Mouse (Mus musculus) CH12.LX (cell line): ENCODE results near the gene Ninl. TPM values are rescaled to one million over a fixed set of nuclear protein-coding genes. Genes with fewer than 3 reads are reported as not detected.

ENCODE experiments used
- DNase-seq: peaks from one replicate; pipeline ENCODE4 v3.0.0-alpha.2; 2013; ENCODE audit errors: extremely low read depth
- H3K27ac ChIP-seq: 2 replicates; pipeline ENCODE4 v1.5.1; 2012; ENCODE audit warnings: low read depth, mild to moderate bottlenecking, control low read depth, moderate library complexity; ENCODE audit not compliant: insufficient read depth
- H3K27me3 ChIP-seq: replicated peaks from 2 replicates; pipeline ENCODE3; 2012; ENCODE audit warnings: inconsistent platforms
- H3K36me3 ChIP-seq, 2 experiments: replicated peaks in 1 of 2; 2 replicates each; pipeline versions ENCODE3 to v1.6.1; 2012; ENCODE audit warnings: inconsistent platforms in 1 of 2, low read length in 1 of 2, mild to moderate bottlenecking in 1 of 2, mixed read lengths in 1 of 2, moderate library complexity in 1 of 2; ENCODE audit not compliant: control insufficient read depth in 1 of 2, insufficient read depth in 1 of 2
- H3K4me1 ChIP-seq, 2 experiments: 2 replicates each; pipeline ENCODE4 v1.6.1; 2012; ENCODE audit warnings: inconsistent platforms in 1 of 2, moderate library complexity in 1 of 2; ENCODE audit not compliant: insufficient read depth in 2 of 2, control insufficient read depth in 1 of 2
- H3K4me2 ChIP-seq: 2 replicates; pipeline ENCODE4 v1.6.1; 2012; ENCODE audit warnings: low read depth, mild to moderate bottlenecking, control low read depth; ENCODE audit not compliant: poor library complexity, insufficient read depth, severe bottlenecking
- H3K4me3 ChIP-seq, 3 experiments: fragments of 150-350 bp in 1 of 3; sonication (generic) in 1 of 3; replicated peaks in 1 of 3; 2 replicates each; pipeline versions ENCODE3 to v1.5.1; 2011 to 2012; ENCODE audit warnings: low read depth in 2 of 3, low read length in 2 of 3, mild to moderate bottlenecking in 2 of 3, moderate library complexity in 2 of 3, control low read depth in 1 of 3, improper control_type of control experiment in 1 of 3, inconsistent platforms in 1 of 3, mixed read lengths in 1 of 3; ENCODE audit not compliant: poor library complexity in 1 of 3
- H3K79me2 ChIP-seq: replicated peaks from 2 replicates; pipeline ENCODE4 v1.6.1; 2012; ENCODE audit warnings: mild to moderate bottlenecking, moderate library complexity; ENCODE audit not compliant: control insufficient read depth, poor library complexity, insufficient read depth, severe bottlenecking; ENCODE audit errors: extremely low read depth
- H3K9ac ChIP-seq: 2 replicates; pipeline ENCODE4 v1.6.1; 2012; ENCODE audit warnings: low read depth, mild to moderate bottlenecking, control low read depth, moderate library complexity; ENCODE audit not compliant: insufficient read depth
- H3K9me3 ChIP-seq: replicated peaks from 2 replicates; pipeline ENCODE3; 2012; ENCODE audit warnings: low read length, inconsistent platforms, mixed read lengths
- BHLHE40 ChIP-seq: IDR thresholded peaks from 2 replicates; pipeline ENCODE4 v1.6.1; 2011; ENCODE audit warnings: mild to moderate bottlenecking, low read depth, low read length, improper control_type of control experiment
- CHD1 ChIP-seq: IDR thresholded peaks from 2 replicates; pipeline ENCODE4 v1.6.1; 2012; ENCODE audit warnings: low read depth, low read length, improper control_type of control experiment, inconsistent platforms
- E2F4 ChIP-seq: IDR thresholded peaks from 2 replicates; pipeline ENCODE4 v1.6.1; 2011; ENCODE audit warnings: low read depth, low read length, improper control_type of control experiment; ENCODE audit not compliant: insufficient replicate concordance
- ELF1 ChIP-seq: IDR thresholded peaks from 2 replicates; pipeline ENCODE4 v1.6.1; 2014; ENCODE audit warnings: low read depth, mild to moderate bottlenecking, inconsistent platforms, low read length, improper control_type of control experiment
- EP300 ChIP-seq: IDR thresholded peaks from 2 replicates; pipeline ENCODE4 v1.6.1; 2011; ENCODE audit warnings: low read length, improper control_type of control experiment
- ETS1 ChIP-seq: conservative IDR thresholded peaks from 2 replicates; pipeline ENCODE4 v1.6.1; 2012; ENCODE audit warnings: low read depth, mild to moderate bottlenecking, inconsistent platforms, low read length, improper control_type of control experiment, moderate library complexity
- JUN ChIP-seq: IDR thresholded peaks from 2 replicates; pipeline ENCODE4 v1.6.1; 2011; ENCODE audit warnings: low read depth, mild to moderate bottlenecking, low read length, improper control_type of control experiment, moderate library complexity; ENCODE audit not compliant: insufficient read depth
- MAFK ChIP-seq: IDR thresholded peaks from 2 replicates; pipeline ENCODE4 v1.6.1; 2011; ENCODE audit warnings: low read length, improper control_type of control experiment; ENCODE audit not compliant: insufficient replicate concordance
- MEF2A ChIP-seq: IDR thresholded peaks from 2 replicates; pipeline ENCODE4 v1.6.1; 2014; ENCODE audit warnings: low read depth, mild to moderate bottlenecking, inconsistent platforms, low read length, improper control_type of control experiment, borderline replicate concordance
- MXI1 ChIP-seq: IDR thresholded peaks from 2 replicates; pipeline ENCODE4 v1.6.1; 2011; ENCODE audit warnings: mild to moderate bottlenecking, low read depth, low read length, improper control_type of control experiment
- MYC ChIP-seq: IDR thresholded peaks from 2 replicates; pipeline ENCODE4 v1.6.1; 2011; ENCODE audit warnings: low read depth, mild to moderate bottlenecking, improper control_type of control experiment, low read length
- NELFE ChIP-seq: IDR thresholded peaks from 2 replicates; pipeline ENCODE4 v1.6.1; 2011; ENCODE audit warnings: low read depth, low read length, improper control_type of control experiment
- POLR2A ChIP-seq: IDR thresholded peaks from 2 replicates; pipeline ENCODE4 v1.6.1; 2011; ENCODE audit warnings: low read depth, mild to moderate bottlenecking, improper control_type of control experiment, low read length
- RCOR1 ChIP-seq: conservative IDR thresholded peaks from 2 replicates; pipeline ENCODE4 v1.6.1; 2012; ENCODE audit warnings: low read depth, mild to moderate bottlenecking, inconsistent platforms, low read length, improper control_type of control experiment
- SMC3 ChIP-seq: IDR thresholded peaks from 2 replicates; pipeline ENCODE4 v1.6.1; 2011; ENCODE audit warnings: low read depth, low read length, improper control_type of control experiment
- TBP ChIP-seq: conservative IDR thresholded peaks from 2 replicates; pipeline ENCODE4 v1.6.1; 2011; ENCODE audit warnings: low read depth, low read length, improper control_type of control experiment
- USF1 ChIP-seq: IDR thresholded peaks from 2 replicates; pipeline ENCODE4 v1.6.1; 2014; ENCODE audit warnings: low read depth, mild to moderate bottlenecking, inconsistent platforms, low read length, improper control_type of control experiment
- USF2 ChIP-seq: conservative IDR thresholded peaks from 2 replicates; pipeline ENCODE4 v1.6.1; 2011; ENCODE audit warnings: low read depth, low read length, improper control_type of control experiment
- ZC3H11A ChIP-seq: IDR thresholded peaks from 2 replicates; pipeline ENCODE4 v1.6.1; 2012; ENCODE audit warnings: low read depth, mild to moderate bottlenecking, inconsistent platforms, low read length, improper control_type of control experiment
- ZKSCAN1 ChIP-seq: IDR thresholded peaks from 2 replicates; pipeline ENCODE4 v1.6.1; 2012; ENCODE audit warnings: low read depth, inconsistent platforms, low read length, improper control_type of control experiment, borderline replicate concordance
- ZMIZ1 ChIP-seq: IDR thresholded peaks from 2 replicates; pipeline ENCODE4 v1.6.1; 2012; ENCODE audit warnings: low read depth, mild to moderate bottlenecking, inconsistent platforms, low read length, improper control_type of control experiment
- ZNF384 ChIP-seq: IDR thresholded peaks from 2 replicates; pipeline ENCODE4 v1.6.1; 2012; ENCODE audit warnings: low read depth, low read length, improper control_type of control experiment, inconsistent platforms
- dilution Hi-C: fragments of 300-500 bp; cut with MboI; formaldehyde crosslinking; loops from 2 replicates; pipeline ENCODE4 v1.14.3; 2020; ENCODE audit warnings: low sequenced_read_pairs; ENCODE audit not compliant: extremely low pct_unique_long_range_greater_than_20kb, extremely low pct_ligation_motif_present
- in situ Hi-C: fragments of 300-500 bp; cut with MboI; formaldehyde crosslinking; loops from 3 replicates; pipeline ENCODE4 v1.14.3; 2019; ENCODE audit warnings: low sequenced_read_pairs, low pct_ligation_motif_present, low pct_unique_long_range_greater_than_20kb, mixed read lengths
- polyA plus RNA-seq: library from polyadenylated mRNA; unstranded; fragments of >175 nt; gene quantifications from 2 replicates; pipeline ENCODE4 v1.2.1, GENCODE M21; 2012; ENCODE audit warnings: low read depth; ENCODE audit not compliant: insufficient read length
- total RNA-seq, 2 experiments: library from RNA; depleted of rRNA; stranded (reverse); fragments of 300-350 nt in 1 of 2; fragments of >200 nt in 1 of 2; gene quantifications; 2 replicates each; pipeline ENCODE4 v1.2.3; 2012 to 2014

Ninl gene
- total and polyA plus RNA-seq, 3 experiments, result 1.8 to 6.6 (median 3.5) TPM

GRCm38 (mm10) chr2:150895691-150896252 is 143.4 kb downstream of the Ninl start:
- dilution Hi-C loops, result no loop called here
- no peak for DNase-seq
- Histone ChIP-seq H3K79me2 (peaks cover 4% of the 10 kb centered on the region; the same call in 1 of the 2 replicates), H3K9ac (no peak overlapping the region), H3K9me3 (no peaks in the 10 kb centered on the region), H3K4me1 (peaks cover 0 to 23% of the 10 kb centered on the region in 2 experiments; a peak in 2 of 4 replicates), H3K4me2 (no peak overlapping the region), H3K27ac (no peak overlapping the region)
- in situ Hi-C loops, result no loop called here
- TF ChIP-seq POLR2A, result no peak
- no peak for TF ChIP-seq USF2
- no peak for TF ChIP-seq SMC3
- TF ChIP-seq ZC3H11A, result no peak
- no peak for TF ChIP-seq EP300
- TF ChIP-seq E2F4, result no peak
- no peak for TF ChIP-seq MAFK
- no peak for TF ChIP-seq MEF2A
- no peak for TF ChIP-seq ZNF384
- no peak for TF ChIP-seq USF1
- TF ChIP-seq JUN, result no peak
- TF ChIP-seq, all 38 proteins: peak for 0
- H3K27me3 ChIP-seq, result no peaks in the 10 kb centered on the region
- H3K4me3 ChIP-seq, result no peak overlapping the region
- peaks cover 2 to 46% of the 10 kb centered on the region in 2 experiments for H3K36me3 ChIP-seq

GRCm38 (mm10) chr2:150894617-150895267 is 144.4 kb downstream of the Ninl start:
- H3K27me3 ChIP-seq, result no peaks in the 10 kb centered on the region
- in situ Hi-C loops, result no loop called here
- no peaks in the 10 kb centered on the region for H3K9me3 ChIP-seq
- no peak overlapping the region for H3K9ac ChIP-seq
- dilution Hi-C loops, result no loop called here
- TF ChIP-seq RCOR1 (no peak), ZMIZ1 (no peak), ZC3H11A (no peak), MYC (no peak), ETS1 (no peak), BHLHE40 (no peak), MXI1 (no peak), NELFE (no peak), JUN (no peak), ELF1 (no peak), USF1 (no peak), ZKSCAN1 (no peak), CHD1 (no peak), TBP (no peak)
- H3K4me3 ChIP-seq, result no peak overlapping the region
- peaks cover 4% of the 10 kb centered on the region; the same call in 1 of the 2 replicates for H3K79me2 ChIP-seq
- H3K36me3 ChIP-seq, result peaks cover 0 to 44% of the 10 kb centered on the region in 2 experiments
- no peak for DNase-seq
- no peak overlapping the region for H3K27ac ChIP-seq
- peaks cover 0 to 23% of the 10 kb centered on the region in 2 experiments; a peak in 2 of 4 replicates for H3K4me1 ChIP-seq
- H3K4me2 ChIP-seq, result no peak overlapping the region
